Mouse (Mus musculus) neural tube, embryonic 12.5 days (tissue): ENCODE data around the gene Msl3. TPM values are rescaled to one million over a fixed set of nuclear protein-coding genes. Genes with fewer than 3 reads are reported as not detected.

Experiments used
- ATAC-seq: fragments of 200-750 bp; cut with Nextera tagmentation; 2 replicates; pipeline ENCODE4 v1.8.0; 2017; ENCODE audit warnings: low read depth, mild to moderate bottlenecking, moderate TSS enrichment, moderate library complexity; ENCODE audit not compliant: low FRiP score
- H3K27ac ChIP-seq: fragments of 300-500 bp; sonication (generic); 2 replicates; pipeline ENCODE4 v1.5.1; 2016
- H3K27me3 ChIP-seq: fragments of 300-500 bp; sonication (generic); replicated peaks from 2 replicates; pipeline ENCODE4 v1.6.1; 2016; ENCODE audit warnings: mild to moderate bottlenecking
- H3K36me3 ChIP-seq: fragments of 300-500 bp; sonication (generic); 2 replicates; pipeline ENCODE4 v1.6.1; 2016; ENCODE audit warnings: mild to moderate bottlenecking
- H3K4me1 ChIP-seq: fragments of 300-500 bp; sonication (generic); 2 replicates; pipeline ENCODE4 v1.6.1; 2016
- H3K4me2 ChIP-seq: fragments of 300-500 bp; sonication (generic); replicated peaks from 2 replicates; pipeline ENCODE4 v1.6.1; 2016; ENCODE audit warnings: mild to moderate bottlenecking
- H3K4me3 ChIP-seq: fragments of 300-500 bp; sonication (generic); 2 replicates; pipeline ENCODE4 v1.5.1; 2016
- H3K9ac ChIP-seq: fragments of 300-500 bp; sonication (generic); 2 replicates; pipeline ENCODE4 v1.6.1; 2016; ENCODE audit warnings: mild to moderate bottlenecking
- H3K9me3 ChIP-seq: fragments of 300-500 bp; sonication (generic); 2 replicates; pipeline ENCODE4 v1.6.1; 2016; ENCODE audit warnings: mild to moderate bottlenecking
- WGBS: fragments of 180-500 bp; shearing (Covaris S2); methylation state at CpG from one replicate; pipeline ENCODE4 v1.1.7; 2016; 5-methylcytosine and 5-hydroxymethylcytosine counted together
- polyA plus RNA-seq: library from polyadenylated mRNA; unstranded; fragments of >200 nt; fragmentation: Nextera tagmentation; extraction: Ambion mirVana; gene quantifications from 2 replicates; pipeline ENCODE4 v1.2.1, GENCODE M21; 2016

Gene Msl3
- polyA plus RNA-seq, 1 experiment from 2014 or later = 26.1 TPM

- Histone ChIP-seq H3K4me3 (no peak overlapping the region), H3K9me3 (no peaks in the 10 kb centered on the region), H3K9ac (no peak overlapping the region), H3K27me3 (no peaks in the 10 kb centered on the region), H3K4me1 (no peaks in the 10 kb centered on the region), H3K4me2 (no peak overlapping the region), H3K36me3 (0 out of 2 replicates have a peak, but pooled peaks cover 2% of the 10 kb centered on the region), H3K27ac (no peak overlapping the region)
- WGBS = 79% methylated on average over 3 of the region's 3 CpGs
- ATAC-seq = no peak
These were observed 26.0 kb downstream of the Msl3 start for GRCm38 (mm10) chrX:168647746-168648145.

DNA sequence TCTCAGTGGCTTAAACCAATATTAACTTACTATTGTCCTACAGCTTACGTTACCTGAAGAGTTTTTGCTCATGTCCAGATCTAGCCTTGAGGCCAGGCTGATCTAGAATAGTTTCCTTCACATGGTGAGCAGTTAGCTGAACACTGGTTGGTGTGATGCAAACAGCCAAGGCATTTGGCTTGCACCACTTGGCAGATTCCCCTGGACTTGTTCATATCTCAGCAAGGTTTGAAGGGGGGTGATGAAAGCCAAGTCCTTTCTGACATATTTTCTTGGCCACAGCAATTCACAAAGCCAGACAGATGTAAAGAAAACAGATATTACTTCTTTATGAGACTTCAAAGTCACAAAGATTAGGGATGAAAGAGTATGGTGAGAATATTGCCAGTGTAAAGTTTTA is 30.2 kb downstream of the Msl3 start:
- no peak for ATAC-seq
- Histone ChIP-seq H3K36me3 (no peaks in the 10 kb centered on the region), H3K4me2 (no peak overlapping the region), H3K4me1 (no peaks in the 10 kb centered on the region), H3K27ac (no peak overlapping the region), H3K4me3 (no peak overlapping the region), H3K9me3 (no peaks in the 10 kb centered on the region), H3K9ac (no peak overlapping the region), H3K27me3 (no peaks in the 10 kb centered on the region)
- WGBS = 86% methylated on average over 1 of the region's 1 CpGs

- H3K9ac ChIP-seq = no peak overlapping the region
- peak overlapping the region; percentile 16; the same call in 1 of the 2 replicates for H3K4me3 ChIP-seq
- WGBS = 26% methylated on average over 11 of the region's 11 CpGs
- H3K36me3 ChIP-seq = no peaks in the 10 kb centered on the region
- H3K4me2 ChIP-seq = peak overlapping the region; percentile 47
- H3K9me3 ChIP-seq = no peaks in the 10 kb centered on the region
- H3K4me1 ChIP-seq = no peaks in the 10 kb centered on the region
- no peak for ATAC-seq
- H3K27me3 ChIP-seq = no peaks in the 10 kb centered on the region
- no peak overlapping the region for H3K27ac ChIP-seq
These were observed 33.9 kb downstream of the Msl3 start for GRCm38 (mm10) chrX:168639556-168640356.

Other genes with a start within 250 kb of the Msl3 start
- gene Frmpd4, start 96.7 kb downstream of the Msl3 start, polyA plus RNA-seq = 0.42 and 0.48 TPM in 2 replicates
- 1.2 and 1.3 TPM in 2 replicates for gene Arhgap6, start 121.2 kb upstream of the Msl3 start, polyA plus RNA-seq